Mouse (Mus musculus) colon, adult 2 months (tissue): ENCODE results near the gene Ttc41. TPM values are rescaled to one million over a fixed set of nuclear protein-coding genes. Genes with fewer than 3 reads are reported as not detected.

ENCODE experiments used
- polyA plus RNA-seq: library from polyadenylated mRNA; depleted of rRNA; stranded (reverse); fragments of >200 nt; gene quantifications from 2 replicates; pipeline ENCODE4 v1.2.3, GENCODE M21; 2012; rRNA removed

Ttc41 gene
- 0.54 and 0.57 TPM in 2 replicates for polyA plus RNA-seq

GRCm38 (mm10) chr10:86705318-86705921, at the start of gene Ttc41, which contains the start of gene Hsp90b1:
Gene Ttc41, plus strand, starts transcription at chr10:86705811.
Gene Hsp90b1, minus strand, starts transcription at chr10:86705509.

GRCm38 (mm10) chr10:86763672-86764071, 58.1 kb downstream of the Ttc41 start, which contains the start of gene Gm49358:
Gene Gm49358, plus strand, starts transcription at chr10:86763972.

GRCm38 (mm10) chr10:86778398-86779116, 72.9 kb downstream of the Ttc41 start, which contains the start of gene Nt5dc3:
Gene Nt5dc3, plus strand, starts transcription at chr10:86779005.

Other genes starting within 250 kb of the Ttc41 start
- 1.4 and 1.5 TPM in 2 replicates for gene Syn3, start 206.9 kb upstream of the Ttc41 start, polyA plus RNA-seq
- gene Hsp90b1, start 302 bp upstream of the Ttc41 start, polyA plus RNA-seq: 26.5 and 28.7 TPM in 2 replicates
- gene Gm49358, start 58.2 kb downstream of the Ttc41 start, polyA plus RNA-seq: not detected in 2 replicates
- gene Nt5dc3, start 73.2 kb downstream of the Ttc41 start, polyA plus RNA-seq: 8.5 and 8.7 TPM in 2 replicates